Mouse (Mus musculus): ENCODE measurements around the gene Trim46.

DNA sequence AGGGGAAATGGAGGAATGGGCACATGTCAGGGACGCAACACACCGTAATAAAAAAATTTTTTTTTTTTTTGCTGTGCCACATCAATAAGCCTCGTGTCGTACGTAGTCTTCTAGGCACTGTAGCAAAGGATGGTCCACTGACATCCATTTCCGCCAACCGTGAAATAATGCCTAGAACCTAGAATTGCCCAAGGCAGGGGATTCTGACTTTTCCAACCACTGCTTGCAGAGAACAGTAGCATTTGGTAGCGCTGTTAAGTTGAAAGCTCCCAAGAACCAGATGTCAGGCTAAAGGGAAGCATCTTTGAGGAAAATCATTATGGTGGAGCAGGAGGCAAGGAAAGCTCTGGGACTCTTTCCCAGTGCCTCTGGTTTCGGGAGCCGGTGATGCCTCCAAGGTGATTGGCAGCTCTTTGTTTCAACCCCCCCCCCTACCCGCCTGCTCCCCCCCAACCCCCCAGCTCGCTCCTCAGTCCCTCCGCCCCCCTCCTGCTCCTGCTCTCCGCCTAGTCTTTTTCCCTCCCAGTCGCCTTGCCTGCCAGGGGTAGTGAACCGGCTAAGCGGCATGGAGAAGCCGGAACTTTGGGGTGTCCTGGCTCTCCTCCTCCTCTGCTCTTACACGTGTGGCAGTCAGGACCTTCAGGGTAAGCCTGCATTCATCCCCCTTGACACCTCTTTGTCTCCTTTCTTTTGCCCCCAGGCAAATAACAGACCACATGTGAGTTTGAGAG lies 31.3 kb downstream of the Trim46 start, which contains the start of gene Thbs3:
- no peak for TF ChIP-seq CTCF (IDR thresholded peaks at IDR 0.05; ENCODE audit: low read depth)
- no peak for TF ChIP-seq EP300 (optimal IDR thresholded peaks at IDR 0.05)

Measured in stomach, postnatal 0 days (tissue).